Mouse (Mus musculus): ENCODE data around the gene Ppp1r12b. TPM values are rescaled to one million over a fixed set of nuclear protein-coding genes. Genes with fewer than 3 reads are reported as not detected.

Ppp1r12b gene
- total RNA-seq, 2 experiments from 2014 or later: 181 to 205 TPM

- DNase-seq (ENCODE audit: low spot score in 2 of 2): no peak
These were observed 189.3 kb downstream of the Ppp1r12b start for GRCm38 (mm10) chr1:134766448-134766847.

GRCm38 (mm10) chr1:134764831-134765458 is 190.8 kb downstream of the Ppp1r12b start:
- no peak for DNase-seq (ENCODE audit: low spot score in 2 of 2)

GRCm38 (mm10) chr1:134763776-134764438 is 191.8 kb downstream of the Ppp1r12b start:
- no peak for DNase-seq (ENCODE audit: low spot score in 2 of 2)

- DNase-seq (ENCODE audit: low spot score in 2 of 2): no peak
These were observed 192.5 kb downstream of the Ppp1r12b start for GRCm38 (mm10) chr1:134763250-134763649.

- DNase-seq (ENCODE audit: low spot score in 2 of 2): no peak
These were observed 194.2 kb downstream of the Ppp1r12b start for GRCm38 (mm10) chr1:134761534-134761933.

GRCm38 (mm10) chr1:134760642-134761041 is 195.1 kb downstream of the Ppp1r12b start:
- DNase-seq (ENCODE audit: low spot score in 2 of 2): no peak

- DNase-seq (ENCODE audit: low spot score in 2 of 2): no peak
These were observed 196.6 kb downstream of the Ppp1r12b start for GRCm38 (mm10) chr1:134759133-134759532.

- DNase-seq (ENCODE audit: low spot score in 2 of 2): peak in 1 of 2 experiments; percentile 23
These were observed 198.5 kb downstream of the Ppp1r12b start for GRCm38 (mm10) chr1:134757230-134757629.

GRCm38 (mm10) chr1:134756190-134756873 is 199.4 kb downstream of the Ppp1r12b start:
- peak in 1 of 2 experiments; percentile 14 for DNase-seq (ENCODE audit: low spot score in 2 of 2)

GRCm38 (mm10) chr1:134755548-134756189 is 200.1 kb downstream of the Ppp1r12b start:
- DNase-seq (ENCODE audit: low spot score in 2 of 2): no peak

GRCm38 (mm10) chr1:134754818-134755217 is 200.9 kb downstream of the Ppp1r12b start:
- DNase-seq (ENCODE audit: low spot score in 2 of 2): no peak

GRCm38 (mm10) chr1:134753751-134754630 is 201.8 kb downstream of the Ppp1r12b start:
- DNase-seq (ENCODE audit: low spot score in 2 of 2): peak in 1 of 2 experiments; percentile 56

- DNase-seq (ENCODE audit: low spot score in 2 of 2): no peak
These were observed 203.3 kb downstream of the Ppp1r12b start for GRCm38 (mm10) chr1:134752447-134752846.

GRCm38 (mm10) chr1:134749889-134750288 is 205.9 kb downstream of the Ppp1r12b start:
- DNase-seq (ENCODE audit: low spot score in 2 of 2): peak; percentile 61 to 76

- DNase-seq (ENCODE audit: low spot score in 2 of 2): peak in 1 of 2 experiments; percentile 54
These were observed 208.2 kb downstream of the Ppp1r12b start for GRCm38 (mm10) chr1:134747236-134748174.

- no peak for DNase-seq (ENCODE audit: low spot score in 2 of 2)
These were observed 210.1 kb downstream of the Ppp1r12b start for GRCm38 (mm10) chr1:134745648-134746047.

GRCm38 (mm10) chr1:134741946-134742661 is 213.6 kb downstream of the Ppp1r12b start:
- no peak for DNase-seq (ENCODE audit: low spot score in 2 of 2)

- DNase-seq (ENCODE audit: low spot score in 2 of 2): no peak
These were observed 214.3 kb downstream of the Ppp1r12b start for GRCm38 (mm10) chr1:134741433-134741832.

- DNase-seq (ENCODE audit: low spot score in 2 of 2): no peak
These were observed 218.3 kb downstream of the Ppp1r12b start for GRCm38 (mm10) chr1:134737463-134737862.
